Mouse (Mus musculus): ENCODE measurements around the gene Gm10799. TPM values are rescaled to one million over a fixed set of nuclear protein-coding genes. Genes with fewer than 3 reads are reported as not detected.
"Not testable (repeated sequence)": the region's sequence is repeated elsewhere in the genome, so short reads cannot be mapped to it uniquely, and the experiment has no call there.

Gene Gm10799
- not detected in 2 replicates for polyA plus RNA-seq (2016; fragmentation: Nextera tagmentation; extraction: Ambion mirVana)

- WGBS, result 84% methylated on average over 7 of the region's 7 CpGs
- not testable (repeated sequence) for H3K36me3 ChIP-seq (replicated peaks); DNase-seq (ENCODE audit: low spot score); H3K4me1 ChIP-seq; H3K27me3 ChIP-seq (replicated peaks; ENCODE audit: low read depth, poor library complexity, severe bottlenecking); H3K4me3 ChIP-seq; H3K27ac ChIP-seq (replicated peaks); H3K9me3 ChIP-seq
These were observed at the start of gene Gm10799 for GRCm38 (mm10) chr2:104068450-104068849. Gene Gm10799 (minus strand): TSS chr2:104068550.

GRCm38 (mm10) chr2:104117173-104117572 lies 48.8 kb upstream of the Gm10799 start:
- not testable (repeated sequence) for DNase-seq (ENCODE audit: low spot score); H3K36me3 ChIP-seq (replicated peaks); H3K27ac ChIP-seq (replicated peaks); H3K4me3 ChIP-seq; H3K4me1 ChIP-seq; H3K27me3 ChIP-seq (replicated peaks; ENCODE audit: low read depth, poor library complexity, severe bottlenecking); H3K9me3 ChIP-seq

GRCm38 (mm10) chr2:104114898-104115297 lies 46.5 kb upstream of the Gm10799 start:
- H3K9me3 ChIP-seq, result no peaks in the 10 kb centered on the region
- H3K4me3 ChIP-seq, result no peak overlapping the region
- H3K4me1 ChIP-seq, result no peaks in the 10 kb centered on the region; the same call in 1 of the 2 replicates
- no peaks in the 10 kb centered on the region for H3K27me3 ChIP-seq (replicated peaks; ENCODE audit: low read depth, poor library complexity, severe bottlenecking)
- DNase-seq (ENCODE audit: low spot score), result no peak
- no peak overlapping the region for H3K27ac ChIP-seq (replicated peaks)
- 87% methylated on average over 3 of the region's 3 CpGs for WGBS
- peaks cover 8% of the 10 kb centered on the region; the same call in 1 of the 2 replicates for H3K36me3 ChIP-seq (replicated peaks)

- DNase-seq (ENCODE audit: low spot score); H3K9me3 ChIP-seq; H3K27me3 ChIP-seq (replicated peaks; ENCODE audit: low read depth, poor library complexity, severe bottlenecking): not testable (repeated sequence)
These were observed 45.2 kb upstream of the Gm10799 start for GRCm38 (mm10) chr2:104113563-104113962.

GRCm38 (mm10) chr2:104111170-104111797 lies 42.9 kb upstream of the Gm10799 start:
- H3K27ac ChIP-seq (replicated peaks); H3K4me1 ChIP-seq; H3K36me3 ChIP-seq (replicated peaks); H3K9me3 ChIP-seq; DNase-seq (ENCODE audit: low spot score); H3K4me3 ChIP-seq; H3K27me3 ChIP-seq (replicated peaks; ENCODE audit: low read depth, poor library complexity, severe bottlenecking): not testable (repeated sequence)
- WGBS, result 83% methylated on average over 1 of the region's 1 CpGs

More at GRCm38 (mm10) chr2:104113563-104113962, 45.2 kb upstream of the Gm10799 start:
- H3K4me3 ChIP-seq; H3K4me1 ChIP-seq; H3K27ac ChIP-seq (replicated peaks); H3K36me3 ChIP-seq (replicated peaks): not testable (repeated sequence)

- Histone ChIP-seq H3K4me1 (peaks cover 5% of the 10 kb centered on the region), H3K36me3 (replicated peaks) (peaks cover 8% of the 10 kb centered on the region; the same call in 1 of the 2 replicates), H3K27me3 (replicated peaks; ENCODE audit: low read depth, poor library complexity, severe bottlenecking) (no peaks in the 10 kb centered on the region), H3K27ac (replicated peaks) (no peak overlapping the region), H3K9me3 (no peaks in the 10 kb centered on the region), H3K4me3 (no peak overlapping the region)
- WGBS, result 85% methylated on average over 4 of the region's 4 CpGs
- DNase-seq (ENCODE audit: low spot score), result no peak
These were observed 41.7 kb upstream of the Gm10799 start for GRCm38 (mm10) chr2:104110031-104110430.

GRCm38 (mm10) chr2:104109528-104109927 lies 41.2 kb upstream of the Gm10799 start:
- Histone ChIP-seq H3K4me1 (peaks cover 5% of the 10 kb centered on the region), H3K9me3 (no peaks in the 10 kb centered on the region), H3K4me3 (no peak overlapping the region), H3K36me3 (replicated peaks) (peaks cover 8% of the 10 kb centered on the region; the same call in 1 of the 2 replicates), H3K27ac (replicated peaks) (peak overlapping the region; percentile 51; the same call in 1 of the 2 replicates), H3K27me3 (replicated peaks; ENCODE audit: low read depth, poor library complexity, severe bottlenecking) (no peaks in the 10 kb centered on the region)
- WGBS, result 54% methylated on average over 2 of the region's 2 CpGs
- DNase-seq (ENCODE audit: low spot score), result no peak

GRCm38 (mm10) chr2:104109021-104109420 lies 40.7 kb upstream of the Gm10799 start:
- not testable (repeated sequence) for H3K27me3 ChIP-seq (replicated peaks; ENCODE audit: low read depth, poor library complexity, severe bottlenecking); H3K27ac ChIP-seq (replicated peaks); DNase-seq (ENCODE audit: low spot score); H3K36me3 ChIP-seq (replicated peaks); H3K4me1 ChIP-seq; H3K4me3 ChIP-seq; H3K9me3 ChIP-seq
- WGBS, result 91% methylated on average over 2 of the region's 2 CpGs

- Histone ChIP-seq H3K9me3 (no peaks in the 10 kb centered on the region), H3K27me3 (replicated peaks; ENCODE audit: low read depth, poor library complexity, severe bottlenecking) (no peaks in the 10 kb centered on the region), H3K36me3 (replicated peaks) (no peaks in the 10 kb centered on the region), H3K27ac (replicated peaks) (no peak overlapping the region), H3K4me1 (peaks cover 4% of the 10 kb centered on the region), H3K4me3 (no peak overlapping the region)
- 93% methylated on average over 6 of the region's 6 CpGs for WGBS
- no peak for DNase-seq (ENCODE audit: low spot score)
These were observed 36.5 kb upstream of the Gm10799 start for GRCm38 (mm10) chr2:104104800-104105199.

- H3K27me3 ChIP-seq (replicated peaks; ENCODE audit: low read depth, poor library complexity, severe bottlenecking), result no peaks in the 10 kb centered on the region
These were observed 31.6 kb upstream of the Gm10799 start for GRCm38 (mm10) chr2:104099946-104100345.

GRCm38 (mm10) chr2:104099231-104099585 lies 30.9 kb upstream of the Gm10799 start:
- peak overlapping the region; percentile 57; the same call in 1 of the 2 replicates for H3K27ac ChIP-seq (replicated peaks)
- H3K36me3 ChIP-seq (replicated peaks), result no peaks in the 10 kb centered on the region
- WGBS, result 94% methylated on average over 2 of the region's 2 CpGs

More at GRCm38 (mm10) chr2:104099946-104100345, 31.6 kb upstream of the Gm10799 start:
- 61% methylated on average over 1 of the region's 1 CpGs for WGBS
- Histone ChIP-seq H3K9me3 (no peaks in the 10 kb centered on the region), H3K4me1 (peaks cover 24% of the 10 kb centered on the region), H3K4me3 (no peak overlapping the region), H3K27ac (replicated peaks) (no peak overlapping the region), H3K36me3 (replicated peaks) (no peaks in the 10 kb centered on the region)
- peak; percentile 2 for DNase-seq (ENCODE audit: low spot score)

GRCm38 (mm10) chr2:104098529-104099230 lies 30.3 kb upstream of the Gm10799 start:
- Histone ChIP-seq H3K4me1 (peaks cover 27% of the 10 kb centered on the region), H3K27ac (replicated peaks) (peak overlapping the region; percentile 57), H3K27me3 (replicated peaks; ENCODE audit: low read depth, poor library complexity, severe bottlenecking) (no peaks in the 10 kb centered on the region), H3K4me3 (no peak overlapping the region), H3K9me3 (no peaks in the 10 kb centered on the region), H3K36me3 (replicated peaks) (no peaks in the 10 kb centered on the region)
- DNase-seq (ENCODE audit: low spot score), result no peak
- WGBS, result 32% methylated on average over 3 of the region's 3 CpGs

More at GRCm38 (mm10) chr2:104099231-104099585, 30.9 kb upstream of the Gm10799 start:
- no peak overlapping the region for H3K4me3 ChIP-seq
- H3K27me3 ChIP-seq (replicated peaks; ENCODE audit: low read depth, poor library complexity, severe bottlenecking), result no peaks in the 10 kb centered on the region
- DNase-seq (ENCODE audit: low spot score), result no peak
- H3K9me3 ChIP-seq, result no peaks in the 10 kb centered on the region
- peaks cover 24% of the 10 kb centered on the region for H3K4me1 ChIP-seq

- Histone ChIP-seq H3K27ac (replicated peaks) (0 out of 2 replicates have a peak overlapping the region, but pooled peaks have one; percentile 1), H3K4me1 (peaks cover 27% of the 10 kb centered on the region)
- DNase-seq (ENCODE audit: low spot score); H3K9me3 ChIP-seq; H3K27me3 ChIP-seq (replicated peaks; ENCODE audit: low read depth, poor library complexity, severe bottlenecking); H3K36me3 ChIP-seq (replicated peaks); H3K4me3 ChIP-seq: not testable (repeated sequence)
- 93% methylated on average over 4 of the region's 4 CpGs for WGBS
These were observed 29.0 kb upstream of the Gm10799 start for GRCm38 (mm10) chr2:104097396-104097795.
